Mouse (Mus musculus): ENCODE measurements at regions not wholly inside any gene's neighbourhood (a gene's known extent, or its start where the extent isn't known, plus 50 kb on each side); places are given as distances from the start of the nearest gene placed in this dataset.

- TF ChIP-seq CTCF (IDR thresholded peaks at IDR 0.05; ENCODE audit: low read depth, low read length) (no peak), TAL1 (conservative IDR thresholded peaks at IDR 0.05; ENCODE audit: low read depth, low read length) (no peak), GATA1 (IDR thresholded peaks at IDR 0.05; ENCODE audit: borderline replicate concordance, low read length) (no peak), POLR2AphosphoS5 (IDR thresholded peaks at IDR 0.05; ENCODE audit: insufficient replicate concordance, low read depth, low read length) (no peak)
These were observed 209.8 kb downstream of the Hs3st3b1 start for GRCm38 (mm10) chr11:63712053-63712864.

Measured in G1E (cell line).